ENCODE assay signal across 8 mouse cellular contexts in genomic region chr2:127143158-127144063, GRCm38 (mm10). TPM values are rescaled to one million over a fixed set of nuclear protein-coding genes. Genes with fewer than 3 reads are reported as not detected.
DNase-seq lines count a peak whose midpoint lies in the region; ATAC-seq and TF ChIP-seq lines count a peak whose summit lies in the region.

Gene Itpripl1 (minus strand): TSS chr2:127143442.

- peak within 1 kb of the TSS; percentile 78 for H3K9ac ChIP-seq in embryonic facial prominence, embryonic 13.5 days
- peak within 1 kb of the TSS; percentile 85 for H3K9ac ChIP-seq in liver, embryonic 14.5 days (replicated peaks)

- H3K4me3 ChIP-seq in C2C12 (ENCODE audit: insufficient read depth, poor library complexity, severe bottlenecking): peak within 1 kb of the TSS; percentile 26
- peak within 1 kb of the TSS; percentile 66 for H3K4me3 ChIP-seq in embryonic facial prominence, embryonic 13.5 days
- H3K4me3 ChIP-seq in heart, embryonic 10.5 days: peak within 1 kb of the TSS; percentile 68
- H3K4me3 ChIP-seq in liver, embryonic 14.5 days (ENCODE audit: insufficient read depth in 1 of 2, low read depth in 2 of 2, low read length in 2 of 2): peak within 1 kb of the TSS; percentile 76 to 92
- peak within 1 kb of the TSS; percentile 90 for H3K4me3 ChIP-seq in testis, adult 2 months (ENCODE audit: control insufficient read depth, low read depth, low read length)

- DNase-seq in adrenal gland, adult 8-10 months: peak; percentile 60
- DNase-seq in heart, embryonic 10.5 days (ENCODE audit: low spot score): peak; percentile 92
- DNase-seq in kidney, adult 9 months: peak; percentile 95
- DNase-seq in liver, embryonic 14.5 days (ENCODE audit: low read depth in 3 of 3, low spot score in 3 of 3): peak; percentile 79 to 83 (median 81)
- peak; percentile 52 to 53 for DNase-seq in natural killer cell, adult 2 months (ENCODE audit: low spot score in 2 of 2)

- WGBS in embryonic facial prominence, embryonic 13.5 days: 3% methylated on average over 31 of the region's 31 CpGs
- WGBS in heart, embryonic 10.5 days: 3% methylated on average over 31 of the region's 31 CpGs
- WGBS in liver, embryonic 14.5 days (ENCODE audit: insufficient replicate concordance): 4% methylated on average over 31 of the region's 31 CpGs

- ATAC-seq in embryonic facial prominence, embryonic 13.5 days (ENCODE audit: insufficient number of reproducible peaks, insufficient read depth, low FRiP score, low TSS enrichment, low read depth): peak; percentile 85
- ATAC-seq in liver, embryonic 14.5 days (ENCODE audit: insufficient read depth): peak; percentile 98

- H3K4me2 ChIP-seq in embryonic facial prominence, embryonic 13.5 days: peak within 1 kb of the TSS; percentile 84
- peak within 1 kb of the TSS; percentile 94 for H3K4me2 ChIP-seq in liver, embryonic 14.5 days (ENCODE audit: low read depth)

- peak within 1 kb of the TSS; percentile 75 for H3ac ChIP-seq in C2C12 (ENCODE audit: control insufficient read depth, insufficient read length, low read depth)

- no peaks in the 10 kb centered on the region for H3K79me2 ChIP-seq in C2C12 (ENCODE audit: control insufficient read depth, insufficient read depth)

- no peaks in the 10 kb centered on the region for H3K27me3 ChIP-seq in C2C12 (ENCODE audit: control insufficient read depth, insufficient read depth, insufficient read length)
- no peaks in the 10 kb centered on the region for H3K27me3 ChIP-seq in embryonic facial prominence, embryonic 13.5 days
- H3K27me3 ChIP-seq in heart, embryonic 10.5 days (ENCODE audit: insufficient read depth, poor library complexity, severe bottlenecking): peaks cover 22% of the 10 kb centered on the region
- no peaks in the 10 kb centered on the region for H3K27me3 ChIP-seq in liver, embryonic 14.5 days (ENCODE audit: control insufficient read depth, insufficient read depth, low read length)
- H3K27me3 ChIP-seq in testis, adult 2 months (ENCODE audit: control insufficient read depth, insufficient read depth, low read length): no peaks in the 10 kb centered on the region

- no peaks in the 10 kb centered on the region for H3K79me3 ChIP-seq in C2C12 (ENCODE audit: low read depth)

- TF ChIP-seq CTCF in C2C12 (IDR thresholded peaks at IDR 0.05; ENCODE audit: control insufficient read depth, insufficient read depth, insufficient read length): no peak
- no peak for TF ChIP-seq CTCF in liver, embryonic 14.5 days (IDR thresholded peaks at IDR 0.05; ENCODE audit: low read depth)
- no peak for TF ChIP-seq CTCF in testis, adult 2 months (IDR thresholded peaks at IDR 0.05; ENCODE audit: control insufficient read depth, insufficient read depth, insufficient replicate concordance, low read depth, low read length)

- TF ChIP-seq POLR2A in testis, adult 2 months (IDR thresholded peaks at IDR 0.05; ENCODE audit: control insufficient read depth, low read depth, low read length): peak; percentile 37

- no peaks in the 10 kb centered on the region for H3K36me3 ChIP-seq in C2C12 (ENCODE audit: control insufficient read depth, insufficient read depth)
- H3K36me3 ChIP-seq in embryonic facial prominence, embryonic 13.5 days: peaks cover 28% of the 10 kb centered on the region
- peaks cover 25% of the 10 kb centered on the region for H3K36me3 ChIP-seq in heart, embryonic 10.5 days
- peaks cover 23% of the 10 kb centered on the region for H3K36me3 ChIP-seq in liver, embryonic 14.5 days (replicated peaks; ENCODE audit: control insufficient read depth, insufficient read depth, low read depth)
- no peaks in the 10 kb centered on the region for H3K36me3 ChIP-seq in testis, adult 2 months (ENCODE audit: control insufficient read depth, insufficient read depth, low read length)

- TF ChIP-seq EP300 in liver, embryonic 14.5 days (IDR thresholded peaks at IDR 0.05; ENCODE audit: low read depth): no peak

- H3K27ac ChIP-seq in embryonic facial prominence, embryonic 13.5 days: 0 out of 2 replicates have a peak within 1 kb of the TSS, but pooled peaks have one; percentile 3
- H3K27ac ChIP-seq in heart, embryonic 10.5 days: peak within 1 kb of the TSS; percentile 85
- H3K27ac ChIP-seq in liver, embryonic 14.5 days: peak within 1 kb of the TSS; percentile 27
- H3K27ac ChIP-seq in testis, adult 2 months (ENCODE audit: control insufficient read depth, insufficient read depth, low read depth, low read length): peak within 1 kb of the TSS; percentile 39; the same call in 1 of the 2 replicates

- peaks cover 20% of the 10 kb centered on the region for H3K4me1 ChIP-seq in embryonic facial prominence, embryonic 13.5 days
- peaks cover 24% of the 10 kb centered on the region for H3K4me1 ChIP-seq in heart, embryonic 10.5 days
- peaks cover 32 to 38% of the 10 kb centered on the region in 2 experiments for H3K4me1 ChIP-seq in liver, embryonic 14.5 days (replicated peaks; ENCODE audit: control insufficient read depth in 2 of 2, insufficient read depth in 2 of 2, low read length in 1 of 2)
- peaks cover 9% of the 10 kb centered on the region for H3K4me1 ChIP-seq in testis, adult 2 months (ENCODE audit: control insufficient read depth, insufficient read depth, low read length)

- no peaks in the 10 kb centered on the region; the same call in 1 of the 2 replicates for H3K9me3 ChIP-seq in embryonic facial prominence, embryonic 13.5 days
- no peaks in the 10 kb centered on the region for H3K9me3 ChIP-seq in heart, embryonic 10.5 days
- H3K9me3 ChIP-seq in liver, embryonic 14.5 days (ENCODE audit: control insufficient read depth, low read length): no peaks in the 10 kb centered on the region

TF ChIP-seq in C2C12, 6 proteins besides CTCF, POLR2A, EP300 and RAD21:
- no peak for TF ChIP-seq FOSL1 (IDR thresholded peaks at IDR 0.05; ENCODE audit: insufficient read depth, low read length, poor library complexity, severe bottlenecking)
- TF ChIP-seq MYOD1 (IDR thresholded peaks at IDR 0.05; ENCODE audit: control insufficient read depth, insufficient read length, low read depth): no peak
- TF ChIP-seq MYOG (IDR thresholded peaks at IDR 0.05; ENCODE audit: control insufficient read depth, extremely low read depth, insufficient read length): no peak
- no peak for TF ChIP-seq MAX (IDR thresholded peaks at IDR 0.05)
- TF ChIP-seq CEBPB (IDR thresholded peaks at IDR 0.05; ENCODE audit: low read depth): no peak
- no peak for TF ChIP-seq USF1 (IDR thresholded peaks at IDR 0.05; ENCODE audit: low read depth)

RNA-seq across cellular contexts. Expression of gene Itpripl1, which starts in this region (rescaled TPM):
- 4.1 TPM for polyA plus RNA-seq in C2C12 (2012; fragmentation: generic; extraction: Trizol)
- 1 to 10 TPM; 4.8 to 6.5 (median 5.4) TPM for total RNA-seq in adrenal gland, adult 8-10 months (2022)
- 27.1 and 32.0 TPM in 2 replicates for polyA plus RNA-seq in embryonic facial prominence, embryonic 13.5 days (2015; fragmentation: Nextera tagmentation; extraction: Ambion mirVana)
- polyA plus RNA-seq in heart, embryonic 10.5 days (2016; fragmentation: Nextera tagmentation; extraction: Ambion mirVana): 12.4 and 13.1 TPM in 2 replicates
- polyA plus RNA-seq in liver, embryonic 14.5 days (2012; rRNA removed): 7.3 and 8.0 TPM in 2 replicates
- polyA plus RNA-seq in liver, embryonic 14.5 days (2014; fragmentation: Nextera tagmentation; extraction: Ambion mirVana): 17.7 and 19.9 TPM in 2 replicates
- 42.2 and 44.2 TPM in 2 replicates for polyA plus RNA-seq in testis, adult 2 months (2012; rRNA removed)

Comparison
In these comparisons a context has a peak if more than half of its experiments do, and no peak if none do; other contexts are left out.
1. Peak in every context shown above with its lines: DNase-seq, ATAC-seq, H3K4me3 ChIP-seq and H3K27ac ChIP-seq.
2. H3K4me3 ChIP-seq: peak in every context shown above with its lines; median percentile 90 in testis, adult 2 months; 84 in liver, embryonic 14.5 days; 68 in heart, embryonic 10.5 days; 66 in embryonic facial prominence, embryonic 13.5 days; 26 in C2C12.
3. H3K27ac ChIP-seq: peak in every context shown above with its lines; median percentile 85 in heart, embryonic 10.5 days; 39 in testis, adult 2 months; 27 in liver, embryonic 14.5 days; 3 in embryonic facial prominence, embryonic 13.5 days.